Mouse (Mus musculus): ENCODE data around the gene Htr6. TPM values are rescaled to one million over a fixed set of nuclear protein-coding genes. Genes with fewer than 3 reads are reported as not detected.

Gene Htr6
- polyA plus RNA-seq, 1 experiment from 2014 or later: not detected

DNA sequence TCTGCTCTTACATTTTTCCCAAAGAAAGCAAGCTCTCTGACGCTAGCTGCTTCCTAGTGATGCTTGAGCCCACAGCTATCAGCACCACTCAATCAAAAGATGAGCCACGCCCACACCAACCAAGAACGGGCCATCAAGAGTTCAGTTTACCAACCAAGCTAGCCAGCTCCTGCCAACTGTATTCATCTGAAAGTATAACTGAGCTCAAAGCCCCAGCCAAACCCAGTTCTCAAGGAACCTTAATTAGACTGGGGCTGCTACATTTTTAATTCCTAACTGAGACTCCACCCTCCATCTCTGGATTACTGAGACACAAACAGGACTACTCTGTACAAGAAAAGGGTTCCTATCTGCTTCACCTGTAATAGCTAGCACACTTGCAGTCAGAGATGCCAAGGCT is 35.5 kb upstream of the Htr6 start:
- ATAC-seq (ENCODE audit: insufficient read depth, low FRiP score): peak; percentile 37; the same call in 1 of the 2 replicates
- Histone ChIP-seq H3K4me2 (ENCODE audit: low read depth, low read length) (no peak overlapping the region), H3K4me3 (replicated peaks; ENCODE audit: low read length) (no peak overlapping the region), H3K27ac (ENCODE audit: low read length) (peak overlapping the region; percentile 72), H3K9ac (ENCODE audit: low read length) (no peak overlapping the region; the same call in 1 of the 2 replicates), H3K9me3 (replicated peaks; ENCODE audit: control insufficient read depth, low read length) (no peaks in the 10 kb centered on the region), H3K27me3 (ENCODE audit: control insufficient read depth, insufficient read depth, low read length) (no peaks in the 10 kb centered on the region), H3K4me1 (ENCODE audit: control insufficient read depth, insufficient read depth, low read length) (peaks cover 22% of the 10 kb centered on the region), H3K36me3 (ENCODE audit: control insufficient read depth, insufficient read depth, low read length) (no peaks in the 10 kb centered on the region)
- WGBS: 36% methylated on average over 3 of the region's 3 CpGs

- ATAC-seq (ENCODE audit: insufficient read depth, low FRiP score): no peak
- no peak overlapping the region for H3K4me2 ChIP-seq (ENCODE audit: low read depth, low read length)
- no peak overlapping the region for H3K4me3 ChIP-seq (replicated peaks; ENCODE audit: low read length)
- H3K27ac ChIP-seq (ENCODE audit: low read length): no peak overlapping the region
- no peak overlapping the region for H3K9ac ChIP-seq (ENCODE audit: low read length)
- 100% methylated on average over 1 of the region's 1 CpGs for WGBS
- H3K4me1 ChIP-seq (ENCODE audit: control insufficient read depth, insufficient read depth, low read length): peaks cover 4% of the 10 kb centered on the region
- 0 out of 2 replicates have a peak, but pooled peaks cover 6% of the 10 kb centered on the region for H3K36me3 ChIP-seq (ENCODE audit: control insufficient read depth, insufficient read depth, low read length)
- H3K9me3 ChIP-seq (replicated peaks; ENCODE audit: control insufficient read depth, low read length): no peaks in the 10 kb centered on the region
- no peaks in the 10 kb centered on the region for H3K27me3 ChIP-seq (ENCODE audit: control insufficient read depth, insufficient read depth, low read length)
Observed at GRCm38 (mm10) chr4:139105453-139105852, 30.1 kb upstream of the Htr6 start.

- 75% methylated on average over 6 of the region's 6 CpGs for WGBS
- H3K4me1 ChIP-seq (ENCODE audit: control insufficient read depth, insufficient read depth, low read length): no peaks in the 10 kb centered on the region; the same call in 1 of the 2 replicates
- no peaks in the 10 kb centered on the region for H3K9me3 ChIP-seq (replicated peaks; ENCODE audit: control insufficient read depth, low read length)
- H3K27ac ChIP-seq (ENCODE audit: low read length): no peak overlapping the region
- no peaks in the 10 kb centered on the region for H3K27me3 ChIP-seq (ENCODE audit: control insufficient read depth, insufficient read depth, low read length)
- no peak overlapping the region for H3K9ac ChIP-seq (ENCODE audit: low read length)
- ATAC-seq (ENCODE audit: insufficient read depth, low FRiP score): no peak
- H3K4me3 ChIP-seq (replicated peaks; ENCODE audit: low read length): no peak overlapping the region
- 0 out of 2 replicates have a peak, but pooled peaks cover 6% of the 10 kb centered on the region for H3K36me3 ChIP-seq (ENCODE audit: control insufficient read depth, insufficient read depth, low read length)
- no peak overlapping the region for H3K4me2 ChIP-seq (ENCODE audit: low read depth, low read length)
Observed at GRCm38 (mm10) chr4:139101546-139101945, 26.2 kb upstream of the Htr6 start.

DNA sequence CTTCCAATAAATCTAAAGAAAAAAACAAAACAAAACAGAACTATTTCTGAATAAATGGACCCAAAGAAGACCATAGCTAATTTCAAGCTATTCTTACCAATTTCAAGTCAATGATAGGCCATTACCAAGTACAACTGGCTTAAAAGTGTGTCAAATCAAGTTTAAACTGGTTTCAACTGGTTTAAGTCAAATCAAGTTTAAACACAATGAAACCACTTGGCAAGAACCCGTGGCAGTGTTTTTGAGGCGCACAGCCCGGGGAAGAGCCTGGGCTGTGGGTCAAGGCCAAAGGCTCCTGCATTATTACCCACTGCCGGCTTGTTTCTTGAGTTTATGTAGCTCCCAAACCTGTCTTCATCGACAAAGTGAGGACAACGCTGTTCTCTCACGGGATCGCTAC is 25.0 kb upstream of the Htr6 start:
- no peak for ATAC-seq (ENCODE audit: insufficient read depth, low FRiP score)

DNA sequence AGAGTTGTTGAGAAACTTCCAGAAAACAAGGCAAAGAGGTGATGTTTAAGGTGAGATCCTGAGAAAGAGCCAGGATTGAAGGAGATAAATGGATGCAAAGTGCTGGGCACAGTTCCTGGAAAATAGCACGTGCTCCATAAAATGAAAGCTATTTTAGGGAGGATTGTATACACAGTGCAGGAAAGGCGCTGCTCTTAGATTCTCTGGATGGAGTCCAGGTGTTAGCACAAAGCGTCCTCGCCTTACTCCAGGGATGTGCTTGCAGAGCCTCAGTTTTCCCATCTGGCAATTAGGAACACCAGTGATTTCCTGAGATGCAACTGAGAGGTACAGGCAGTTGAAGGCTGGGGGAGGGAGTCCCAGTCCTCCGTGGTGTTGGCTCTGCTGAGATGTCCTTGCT is 20.8 kb upstream of the Htr6 start:
- whole genome bisulfite sequencing: 29% methylated on average over 5 of the region's 5 CpGs
- Histone ChIP-seq H3K4me2 (ENCODE audit: low read depth, low read length) (no peak overlapping the region), H3K4me1 (ENCODE audit: control insufficient read depth, insufficient read depth, low read length) (peaks cover 14% of the 10 kb centered on the region), H3K9me3 (replicated peaks; ENCODE audit: control insufficient read depth, low read length) (peaks cover 6% of the 10 kb centered on the region; the same call in 1 of the 2 replicates), H3K4me3 (replicated peaks; ENCODE audit: low read length) (no peak overlapping the region), H3K27me3 (ENCODE audit: control insufficient read depth, insufficient read depth, low read length) (no peaks in the 10 kb centered on the region), H3K9ac (ENCODE audit: low read length) (no peak overlapping the region), H3K36me3 (ENCODE audit: control insufficient read depth, insufficient read depth, low read length) (no peaks in the 10 kb centered on the region), H3K27ac (ENCODE audit: low read length) (peak overlapping the region; percentile 69; the same call in 1 of the 2 replicates)
- peak; percentile 54; the same call in 1 of the 2 replicates for ATAC-seq (ENCODE audit: insufficient read depth, low FRiP score)

More for the DNA sequence above, 25.0 kb upstream of the Htr6 start:
- WGBS: 86% methylated on average over 8 of the region's 8 CpGs
- no peak overlapping the region for H3K4me2 ChIP-seq (ENCODE audit: low read depth, low read length)
- H3K36me3 ChIP-seq (ENCODE audit: control insufficient read depth, insufficient read depth, low read length): 0 out of 2 replicates have a peak, but pooled peaks cover 6% of the 10 kb centered on the region
- H3K9me3 ChIP-seq (replicated peaks; ENCODE audit: control insufficient read depth, low read length): no peaks in the 10 kb centered on the region
- H3K27me3 ChIP-seq (ENCODE audit: control insufficient read depth, insufficient read depth, low read length): no peaks in the 10 kb centered on the region
- H3K4me3 ChIP-seq (replicated peaks; ENCODE audit: low read length): no peak overlapping the region
- H3K9ac ChIP-seq (ENCODE audit: low read length): no peak overlapping the region
- peaks cover 11% of the 10 kb centered on the region for H3K4me1 ChIP-seq (ENCODE audit: control insufficient read depth, insufficient read depth, low read length)
- H3K27ac ChIP-seq (ENCODE audit: low read length): no peak overlapping the region

DNA sequence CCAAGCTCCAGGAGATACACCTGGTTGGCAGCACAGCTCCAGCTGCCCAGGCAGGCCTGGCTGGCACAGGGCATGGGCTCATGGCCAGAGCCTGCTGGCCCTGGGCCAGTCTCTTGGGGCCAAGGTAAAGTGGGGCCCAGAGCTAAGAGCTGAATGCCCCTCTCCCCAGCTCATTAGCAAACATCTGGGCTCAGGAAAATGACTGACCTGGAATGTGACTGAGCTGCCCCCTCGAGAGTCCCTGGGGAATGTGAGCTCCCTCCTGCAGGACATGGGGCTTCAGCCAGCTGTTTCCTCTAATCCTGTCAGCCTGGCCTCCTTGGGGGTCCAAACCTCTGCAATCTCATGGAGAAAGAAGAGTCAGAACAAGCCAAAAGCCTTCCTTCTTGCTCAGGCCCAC is 20.0 kb upstream of the Htr6 start:
- no peaks in the 10 kb centered on the region for H3K36me3 ChIP-seq (ENCODE audit: control insufficient read depth, insufficient read depth, low read length)
- WGBS: 18% methylated on average over 1 of the region's 1 CpGs
- H3K4me2 ChIP-seq (ENCODE audit: low read depth, low read length): no peak overlapping the region
- no peak for ATAC-seq (ENCODE audit: insufficient read depth, low FRiP score)
- H3K4me1 ChIP-seq (ENCODE audit: control insufficient read depth, insufficient read depth, low read length): peaks cover 21% of the 10 kb centered on the region
- H3K27ac ChIP-seq (ENCODE audit: low read length): peak overlapping the region; percentile 69
- H3K9me3 ChIP-seq (replicated peaks; ENCODE audit: control insufficient read depth, low read length): peaks cover 6% of the 10 kb centered on the region; the same call in 1 of the 2 replicates
- no peak overlapping the region for H3K4me3 ChIP-seq (replicated peaks; ENCODE audit: low read length)
- H3K9ac ChIP-seq (ENCODE audit: low read length): no peak overlapping the region
- H3K27me3 ChIP-seq (ENCODE audit: control insufficient read depth, insufficient read depth, low read length): no peaks in the 10 kb centered on the region

DNA sequence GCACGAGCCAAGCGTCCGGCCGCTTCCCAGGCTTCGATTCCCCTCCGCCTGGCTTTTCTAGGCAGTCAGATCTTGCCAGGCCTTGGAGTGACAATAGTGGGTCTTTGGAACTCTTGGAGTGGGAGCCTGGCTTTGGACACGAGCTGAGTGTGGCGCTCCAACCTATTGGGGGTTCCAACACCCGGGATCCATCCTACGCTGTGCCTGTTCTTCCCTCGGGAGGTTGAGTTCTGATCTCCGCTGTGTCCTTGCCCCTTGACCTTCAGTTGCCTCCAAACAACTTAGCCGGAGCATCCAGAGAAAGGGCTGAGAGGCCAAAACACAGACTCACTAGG is 17.8 kb upstream of the Htr6 start:
- Histone ChIP-seq H3K4me1 (ENCODE audit: control insufficient read depth, insufficient read depth, low read length) (peaks cover 24% of the 10 kb centered on the region), H3K9me3 (replicated peaks; ENCODE audit: control insufficient read depth, low read length) (peaks cover 6% of the 10 kb centered on the region; the same call in 1 of the 2 replicates), H3K9ac (ENCODE audit: low read length) (peak overlapping the region; percentile 86), H3K27ac (ENCODE audit: low read length) (no peak overlapping the region), H3K27me3 (ENCODE audit: control insufficient read depth, insufficient read depth, low read length) (no peaks in the 10 kb centered on the region), H3K4me2 (ENCODE audit: low read depth, low read length) (peak overlapping the region; percentile 85), H3K36me3 (ENCODE audit: control insufficient read depth, insufficient read depth, low read length) (no peaks in the 10 kb centered on the region), H3K4me3 (replicated peaks; ENCODE audit: low read length) (peak overlapping the region; percentile 69)
- no peak; the same call in 1 of the 2 replicates for ATAC-seq (ENCODE audit: insufficient read depth, low FRiP score)
- WGBS: 29% methylated on average over 13 of the region's 13 CpGs

DNA sequence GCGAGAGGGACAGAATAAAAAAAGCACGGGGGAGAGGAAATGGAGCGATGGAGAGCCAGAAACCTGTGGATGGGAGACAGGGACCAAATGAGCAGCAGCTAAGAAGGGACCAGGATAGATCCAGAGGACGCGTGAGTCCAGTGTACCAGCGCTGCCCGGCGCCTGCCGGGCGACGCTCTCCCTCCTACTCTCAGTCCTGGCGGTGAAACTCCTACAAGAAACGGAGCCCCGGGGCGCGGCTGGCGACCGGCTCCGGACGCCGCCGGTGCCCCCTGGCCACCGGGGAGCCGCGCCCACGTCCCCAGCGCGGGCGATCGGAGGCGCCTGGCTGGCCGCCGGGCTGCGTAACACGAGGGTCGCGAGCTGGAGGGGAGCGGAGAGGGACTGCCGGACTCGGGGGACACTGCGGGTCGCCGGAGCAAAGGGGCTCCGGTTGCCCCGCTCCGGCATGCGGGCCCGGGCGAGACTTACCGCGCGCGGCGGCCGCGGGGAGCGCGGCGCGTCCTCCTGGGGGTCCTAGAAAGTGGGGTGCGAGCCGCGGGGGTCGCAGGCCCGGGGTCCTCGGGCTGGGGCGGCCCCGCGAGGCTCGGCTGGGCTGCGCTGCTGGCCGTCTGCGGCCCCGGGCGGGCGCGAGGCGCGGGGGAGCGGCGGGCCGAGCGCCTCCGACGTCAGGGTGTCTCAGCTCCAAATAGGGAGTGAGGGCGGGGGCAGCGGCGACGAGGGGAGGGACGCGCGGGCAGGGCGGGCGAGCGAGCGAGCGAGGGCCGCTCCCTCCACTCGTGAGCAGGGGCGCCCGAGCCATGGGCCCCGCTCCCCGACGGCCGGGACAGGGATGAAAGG is 17.2 kb upstream of the Htr6 start, which contains the start of gene Nbl1:
Nbl1 (minus strand) TSS at position 638 of the 840 bp plus-strand sequence.
- Histone ChIP-seq H3K4me1 (ENCODE audit: control insufficient read depth, insufficient read depth, low read length) (peaks cover 24% of the 10 kb centered on the region), H3K27me3 (ENCODE audit: control insufficient read depth, insufficient read depth, low read length) (no peaks in the 10 kb centered on the region), H3K9ac (ENCODE audit: low read length) (peak within 1 kb of the TSS; percentile 86), H3K36me3 (ENCODE audit: control insufficient read depth, insufficient read depth, low read length) (no peaks in the 10 kb centered on the region), H3K27ac (ENCODE audit: low read length) (peak within 1 kb of the TSS; percentile 30; the same call in 1 of the 2 replicates), H3K9me3 (replicated peaks; ENCODE audit: control insufficient read depth, low read length) (peaks cover 6% of the 10 kb centered on the region; the same call in 1 of the 2 replicates), H3K4me2 (ENCODE audit: low read depth, low read length) (peak within 1 kb of the TSS; percentile 85), H3K4me3 (replicated peaks; ENCODE audit: low read length) (peak within 1 kb of the TSS; percentile 69)
- WGBS: under 1% methylated on average over 99 of the region's 105 CpGs
- peak; percentile 72 for ATAC-seq (ENCODE audit: insufficient read depth, low FRiP score)
